Mouse (Mus musculus): ENCODE measurements around the gene Rab29.

Rab29 gene

GRCm38 (mm10) chr1:131867093-131867945 is at the start of gene Rab29:
Gene Rab29, plus strand, starts transcription at chr1:131867224.
- peak; percentile 98 for DNase-seq (ENCODE audit: low read depth, low spot score)

DNA sequence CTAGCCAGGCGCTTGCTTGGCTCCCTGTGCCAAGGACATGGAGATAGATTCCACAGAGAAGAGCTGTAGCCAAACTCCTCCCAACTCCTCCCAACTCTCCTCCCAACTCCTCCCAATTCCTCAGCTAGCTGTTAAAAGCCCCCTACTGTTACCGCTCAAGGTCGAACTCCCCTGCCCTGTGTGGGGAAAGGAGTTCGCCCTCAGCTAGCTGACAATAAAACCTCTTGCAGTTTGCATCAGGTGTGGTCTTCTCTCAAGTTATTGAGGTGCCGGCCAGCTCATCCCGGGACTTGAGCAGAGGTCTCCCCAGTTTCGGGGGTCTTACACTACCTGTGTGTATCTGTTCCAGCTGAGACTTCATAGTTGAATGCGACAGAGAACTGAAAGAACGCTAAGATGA is 46.7 kb upstream of the Rab29 start:
- peak; percentile 92 for DNase-seq (ENCODE audit: low read depth, low spot score)

GRCm38 (mm10) chr1:131820887-131821328 is 46.1 kb upstream of the Rab29 start:
- DNase-seq (ENCODE audit: low read depth, low spot score), result no peak

DNA sequence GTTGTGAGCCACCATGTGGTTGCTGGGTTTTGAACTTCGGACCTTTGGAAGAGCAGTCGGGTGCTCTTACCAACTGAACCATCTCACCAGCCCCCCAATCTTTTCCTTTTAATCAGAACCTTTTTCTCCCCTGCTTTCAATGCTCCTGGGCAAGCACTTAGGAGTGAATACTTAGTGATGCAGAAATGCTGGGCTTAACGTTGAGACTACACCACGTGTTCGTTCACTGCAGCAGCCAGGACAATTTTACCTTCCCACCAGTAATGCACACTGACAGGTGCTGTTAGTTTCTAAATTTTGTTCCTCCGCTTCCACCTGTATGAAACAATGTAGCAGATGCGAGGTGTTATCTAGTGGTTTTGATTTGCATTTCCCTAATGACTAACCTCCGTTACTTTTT is 44.7 kb upstream of the Rab29 start:
- DNase-seq (ENCODE audit: low read depth, low spot score), result no peak

GRCm38 (mm10) chr1:131822856-131823492 is 44.0 kb upstream of the Rab29 start:
- no peak for DNase-seq (ENCODE audit: low read depth, low spot score)

DNA sequence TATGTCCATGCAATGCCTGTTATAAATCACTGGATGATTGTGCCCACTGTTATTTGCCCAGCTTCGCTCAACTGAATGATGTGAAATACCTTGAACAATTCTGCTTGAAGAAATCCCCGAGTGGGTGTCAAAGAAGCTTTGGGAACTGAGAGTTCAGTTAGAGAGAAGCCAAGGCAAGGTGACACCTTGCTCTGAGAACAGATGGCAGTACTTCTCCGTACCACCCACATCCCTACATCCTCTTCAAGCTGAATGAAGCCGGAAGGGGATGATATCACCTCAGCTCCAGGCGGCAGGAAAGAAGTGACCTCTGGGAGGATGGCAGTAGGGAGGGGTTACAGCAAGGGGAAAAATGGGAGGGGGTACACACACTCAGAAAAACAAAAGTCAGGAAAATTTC is 43.5 kb upstream of the Rab29 start:
- peak; percentile 60 for DNase-seq (ENCODE audit: low read depth, low spot score)

DNA sequence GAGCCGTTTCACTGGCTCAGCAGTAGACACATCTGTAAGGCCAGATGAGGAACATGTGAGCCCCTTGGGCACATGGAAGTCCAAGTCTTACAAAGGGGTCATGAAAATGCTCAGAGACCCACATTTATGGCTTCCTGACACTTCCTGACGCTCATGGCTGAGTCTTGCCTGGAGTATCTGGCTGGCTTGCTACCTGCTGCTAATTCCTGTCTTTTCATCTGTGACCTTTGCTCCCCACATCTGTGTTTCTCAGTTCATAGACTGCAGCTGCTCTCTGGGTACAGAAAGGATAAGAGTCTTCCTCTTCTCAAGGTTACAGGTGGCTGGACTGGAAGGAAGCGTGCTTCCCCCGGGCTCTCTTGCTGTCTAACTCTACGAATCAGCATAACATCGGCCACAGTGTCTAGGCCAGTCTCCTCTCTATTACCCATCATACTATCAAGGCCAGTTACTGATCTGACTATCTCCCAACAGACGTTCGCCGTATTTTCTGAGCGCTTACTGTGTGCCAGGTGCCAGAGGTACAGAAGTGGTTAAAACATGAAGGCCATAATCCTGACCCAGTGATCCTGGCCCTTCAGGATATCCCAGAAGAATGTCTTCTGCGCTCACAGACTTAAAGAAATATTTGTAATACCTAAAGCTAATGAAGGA is 42.4 kb upstream of the Rab29 start:
- DNase-seq (ENCODE audit: low read depth, low spot score), result no peak

GRCm38 (mm10) chr1:131827207-131827786 is 39.7 kb upstream of the Rab29 start, which contains the start of gene Slc41a1:
Gene Slc41a1, plus strand, starts transcription at chr1:131827493.
- no peak for DNase-seq (ENCODE audit: low read depth, low spot score)

DNA sequence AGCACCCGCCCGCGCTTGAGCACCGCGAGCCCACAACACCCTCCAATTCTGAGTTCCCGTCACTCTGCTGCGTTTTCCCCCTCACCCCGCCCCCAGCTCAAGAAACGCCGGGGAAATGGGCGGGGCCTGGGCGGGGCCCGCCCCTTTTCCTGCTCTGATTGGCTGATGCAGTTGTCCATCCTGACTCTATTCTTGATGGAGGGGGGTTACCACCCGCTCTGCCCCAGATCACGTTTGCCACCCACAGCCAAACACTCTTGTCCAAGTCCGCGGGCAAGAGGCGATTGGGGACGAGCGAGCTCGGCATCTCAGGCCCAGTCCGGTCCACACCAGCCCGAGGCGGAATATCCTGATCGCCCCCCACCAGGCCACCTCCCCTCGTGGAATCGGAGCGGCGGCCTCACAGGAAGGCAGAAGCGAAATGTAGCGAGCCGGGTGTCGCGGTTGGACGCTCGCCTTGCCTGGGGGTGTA is 39.2 kb upstream of the Rab29 start:
- peak; percentile 96 for DNase-seq (ENCODE audit: low read depth, low spot score)

GRCm38 (mm10) chr1:131828297-131829126 is 38.5 kb upstream of the Rab29 start:
- DNase-seq (ENCODE audit: low read depth, low spot score), result peak; percentile 78

- peak; percentile 26 for DNase-seq (ENCODE audit: low read depth, low spot score)
These were observed 37.7 kb upstream of the Rab29 start for GRCm38 (mm10) chr1:131829279-131829678.

DNA sequence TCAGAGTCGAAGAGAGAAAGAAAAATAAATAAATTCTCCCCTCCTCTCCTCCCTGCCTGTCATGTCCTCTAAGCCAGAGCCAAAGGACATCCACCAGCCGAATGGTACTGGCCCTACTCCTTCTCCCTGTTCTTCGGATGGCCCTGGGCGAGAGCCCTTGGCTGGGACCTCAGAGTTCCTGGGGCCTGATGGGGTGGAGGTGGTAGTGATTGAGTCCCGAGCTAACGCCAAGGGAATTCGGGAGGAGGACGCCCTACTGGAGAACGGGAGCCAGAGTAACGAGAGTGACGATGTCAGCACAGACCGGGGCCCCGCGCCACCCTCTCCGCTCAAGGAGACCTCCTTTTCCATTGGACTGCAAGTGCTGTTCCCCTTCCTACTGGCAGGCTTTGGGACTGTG is 36.5 kb upstream of the Rab29 start:
- no peak for DNase-seq (ENCODE audit: low read depth, low spot score)

- no peak for DNase-seq (ENCODE audit: low read depth, low spot score)
These were observed 35.9 kb upstream of the Rab29 start for GRCm38 (mm10) chr1:131830971-131831641.

DNA sequence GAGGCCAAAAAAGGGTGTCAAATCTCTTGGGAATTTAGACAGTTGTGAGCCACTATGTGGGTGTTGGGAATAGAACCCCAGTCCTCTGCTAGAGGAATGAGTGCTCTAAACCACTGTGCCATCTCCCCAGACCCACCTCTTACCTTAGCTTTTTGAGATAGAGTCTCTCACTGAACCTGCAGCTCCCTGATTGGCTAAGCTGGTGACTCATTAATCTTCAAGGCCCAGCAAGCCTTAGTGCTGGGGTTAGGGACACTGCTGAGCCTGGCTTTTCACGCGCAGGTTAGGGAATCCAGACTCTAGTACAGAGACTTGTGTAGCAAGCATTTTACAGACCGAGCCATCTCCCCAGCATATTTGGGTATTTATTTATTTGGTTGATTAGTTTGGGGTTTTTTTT is 30.0 kb upstream of the Rab29 start:
- DNase-seq (ENCODE audit: low read depth, low spot score), result no peak

DNA sequence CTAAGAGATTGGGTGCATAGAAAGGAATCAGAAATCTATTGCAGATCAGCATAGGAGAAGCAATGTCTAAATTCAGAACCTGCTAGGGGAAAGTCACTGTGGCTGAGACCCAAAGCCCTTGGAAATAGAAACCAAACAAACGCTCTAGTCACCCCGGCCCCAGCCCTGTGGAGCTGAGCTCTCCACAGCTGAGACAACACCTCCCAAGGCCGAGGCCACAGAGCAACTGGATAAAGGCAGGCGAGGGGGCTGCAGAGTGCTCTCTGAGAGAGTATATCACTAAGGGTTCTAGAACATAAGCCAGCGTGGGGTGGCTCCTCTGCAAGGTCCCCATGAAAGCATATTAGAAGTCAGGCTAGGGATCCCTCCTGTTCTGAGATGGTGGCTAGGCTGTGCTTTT is 28.5 kb upstream of the Rab29 start:
- no peak for DNase-seq (ENCODE audit: low read depth, low spot score)

DNA sequence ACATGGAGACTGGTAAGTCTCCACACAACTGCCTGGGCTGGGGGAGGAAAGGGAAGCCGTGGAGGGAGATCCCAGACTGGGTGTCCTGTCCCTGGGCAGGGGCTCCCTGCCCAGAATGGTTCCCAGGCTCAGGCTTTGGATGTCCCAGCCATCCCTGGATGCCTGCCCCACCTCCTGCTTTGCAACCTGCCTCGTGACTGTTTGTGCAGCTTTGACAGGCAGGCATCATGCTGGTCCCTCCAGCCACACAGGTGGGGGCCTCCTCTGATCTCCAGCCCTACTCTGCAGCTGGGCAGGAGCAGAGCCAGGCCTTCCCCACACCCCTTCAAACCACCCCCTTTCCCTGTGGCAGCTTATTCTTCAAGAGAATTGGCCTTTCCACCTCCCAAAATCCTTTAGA is 27.7 kb upstream of the Rab29 start:
- DNase-seq (ENCODE audit: low read depth, low spot score), result no peak

GRCm38 (mm10) chr1:131842221-131842620 is 24.8 kb upstream of the Rab29 start:
- no peak for DNase-seq (ENCODE audit: low read depth, low spot score)

DNA sequence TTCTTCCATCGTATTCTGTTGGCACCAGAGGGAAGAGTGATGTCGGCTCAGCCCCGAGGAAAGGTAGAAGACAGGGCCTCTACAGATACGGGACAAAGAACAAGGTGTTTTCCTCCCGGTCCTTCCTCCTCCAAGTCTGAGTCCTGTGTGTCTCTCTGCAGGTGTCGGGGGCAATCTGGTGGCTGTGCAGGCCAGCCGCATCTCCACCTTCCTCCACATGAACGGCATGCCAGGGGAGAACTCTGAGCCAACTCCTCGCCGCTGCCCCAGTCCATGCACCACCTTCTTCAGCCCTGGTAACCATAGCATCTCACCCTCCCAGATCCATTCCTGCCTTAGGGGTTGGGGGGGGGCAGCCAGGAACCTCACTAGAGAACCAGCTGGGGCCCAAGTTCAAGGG is 23.3 kb upstream of the Rab29 start:
- DNase-seq (ENCODE audit: low read depth, low spot score), result no peak

- no peak for DNase-seq (ENCODE audit: low read depth, low spot score)
These were observed 22.1 kb upstream of the Rab29 start for GRCm38 (mm10) chr1:131844883-131845282.

DNA sequence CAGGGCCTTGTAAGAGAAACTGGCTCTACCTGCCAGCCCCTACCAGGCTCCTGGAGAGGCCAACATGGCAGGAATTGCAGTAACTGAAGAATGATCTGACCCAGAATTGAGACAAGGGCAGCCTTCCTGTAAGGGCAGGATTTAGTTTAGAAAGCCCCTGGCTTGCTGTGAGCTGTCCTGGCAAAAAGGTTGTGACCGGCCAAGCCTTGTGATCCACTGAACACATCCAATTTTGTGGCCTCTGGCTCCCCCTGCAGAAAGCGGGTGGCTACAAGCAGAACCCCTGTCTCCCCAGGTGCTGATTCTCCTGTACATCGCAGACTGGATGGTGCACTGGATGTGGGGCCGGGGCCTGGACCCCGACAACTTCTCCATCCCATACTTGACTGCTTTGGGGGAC is 20.8 kb upstream of the Rab29 start:
- DNase-seq (ENCODE audit: low read depth, low spot score), result peak; percentile 68

DNA sequence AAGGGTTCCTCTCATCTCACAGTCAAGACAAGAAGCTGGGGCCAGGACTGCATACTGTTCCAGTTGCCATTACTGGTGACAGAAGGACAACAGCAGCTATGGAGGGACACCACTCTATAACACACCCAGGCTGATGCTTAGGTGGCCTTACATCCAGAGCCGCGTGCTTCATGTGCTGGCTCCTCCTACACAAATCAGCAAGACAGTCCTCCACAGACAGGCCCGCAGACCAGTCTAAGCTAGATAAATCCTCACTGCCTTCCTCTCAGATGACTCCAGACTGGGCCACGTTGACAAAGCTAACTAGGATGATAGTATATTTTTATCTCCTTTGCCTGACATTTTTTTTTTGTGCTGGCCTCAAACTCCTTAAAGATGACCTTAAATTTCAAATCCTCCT is 5.2 kb upstream of the Rab29 start:
- peak; percentile 65 for DNase-seq (ENCODE audit: low read depth, low spot score)

Data from ES-CJ7 (cell line).